Mouse (Mus musculus): ENCODE measurements around the gene Idh2.
A peak's percentile ranks its signal among the peaks of the same experiment; 100 is the strongest.

Idh2 gene

GRCm38 (mm10) chr7:80123672-80124071, 8.5 kb upstream of the Idh2 start:
- DNase-seq (ENCODE audit: extremely low read depth, insufficient read length, low spot score): no peak

GRCm38 (mm10) chr7:80123115-80123514, 7.9 kb upstream of the Idh2 start:
- DNase-seq (ENCODE audit: extremely low read depth, insufficient read length, low spot score): no peak

DNA sequence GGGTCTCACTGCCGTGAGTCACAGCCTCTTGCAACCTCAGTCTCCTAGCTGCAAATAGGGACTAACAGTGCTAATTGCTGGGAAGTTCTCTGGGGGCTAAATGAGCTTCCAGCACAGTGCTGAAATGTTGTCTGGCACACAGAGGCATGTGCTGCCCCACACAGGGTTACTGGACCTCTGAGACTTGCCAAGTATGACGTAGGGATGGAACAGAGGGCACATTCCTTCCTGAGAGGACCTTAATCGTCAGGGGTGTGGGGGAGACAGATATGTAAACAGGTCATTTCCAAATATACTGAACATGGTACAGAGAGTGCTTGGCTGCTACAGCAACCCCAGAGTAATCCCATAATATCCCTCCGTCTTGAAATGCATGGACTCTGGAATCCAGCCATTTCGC, 5.9 kb upstream of the Idh2 start:
- DNase-seq (ENCODE audit: extremely low read depth, insufficient read length, low spot score): no peak

DNA sequence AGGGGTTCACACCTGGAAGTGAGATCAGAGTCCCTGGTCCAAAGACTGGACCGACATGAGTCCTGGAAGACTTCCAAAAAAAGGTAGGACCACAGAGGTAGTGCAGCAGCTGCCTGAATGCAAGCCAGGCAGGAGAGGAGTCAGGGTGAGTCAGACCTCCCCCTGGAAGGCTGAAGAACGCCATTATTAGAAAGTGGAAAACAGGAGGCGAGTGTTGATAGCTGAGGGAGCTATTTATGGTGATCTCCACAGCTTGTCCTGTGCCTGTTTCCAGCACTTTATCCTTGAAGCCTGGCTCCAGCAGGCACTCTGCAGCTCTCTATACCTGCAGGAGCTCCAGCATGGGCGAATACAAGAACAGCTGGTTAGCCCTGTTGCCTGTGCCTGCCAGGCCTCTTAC, 4.0 kb upstream of the Idh2 start:
- DNase-seq (ENCODE audit: extremely low read depth, insufficient read length, low spot score): no peak

GRCm38 (mm10) chr7:80116158-80116557, 966 bp upstream of the Idh2 start:
- no peak for DNase-seq (ENCODE audit: extremely low read depth, insufficient read length, low spot score)

- DNase-seq (ENCODE audit: extremely low read depth, insufficient read length, low spot score): peak; percentile 76
Observed at GRCm38 (mm10) chr7:80114451-80115223, 555 bp downstream of the Idh2 start.

- peak; percentile 50 for DNase-seq (ENCODE audit: extremely low read depth, insufficient read length, low spot score)
Observed at GRCm38 (mm10) chr7:80113989-80114388, 1.2 kb downstream of the Idh2 start.

DNA sequence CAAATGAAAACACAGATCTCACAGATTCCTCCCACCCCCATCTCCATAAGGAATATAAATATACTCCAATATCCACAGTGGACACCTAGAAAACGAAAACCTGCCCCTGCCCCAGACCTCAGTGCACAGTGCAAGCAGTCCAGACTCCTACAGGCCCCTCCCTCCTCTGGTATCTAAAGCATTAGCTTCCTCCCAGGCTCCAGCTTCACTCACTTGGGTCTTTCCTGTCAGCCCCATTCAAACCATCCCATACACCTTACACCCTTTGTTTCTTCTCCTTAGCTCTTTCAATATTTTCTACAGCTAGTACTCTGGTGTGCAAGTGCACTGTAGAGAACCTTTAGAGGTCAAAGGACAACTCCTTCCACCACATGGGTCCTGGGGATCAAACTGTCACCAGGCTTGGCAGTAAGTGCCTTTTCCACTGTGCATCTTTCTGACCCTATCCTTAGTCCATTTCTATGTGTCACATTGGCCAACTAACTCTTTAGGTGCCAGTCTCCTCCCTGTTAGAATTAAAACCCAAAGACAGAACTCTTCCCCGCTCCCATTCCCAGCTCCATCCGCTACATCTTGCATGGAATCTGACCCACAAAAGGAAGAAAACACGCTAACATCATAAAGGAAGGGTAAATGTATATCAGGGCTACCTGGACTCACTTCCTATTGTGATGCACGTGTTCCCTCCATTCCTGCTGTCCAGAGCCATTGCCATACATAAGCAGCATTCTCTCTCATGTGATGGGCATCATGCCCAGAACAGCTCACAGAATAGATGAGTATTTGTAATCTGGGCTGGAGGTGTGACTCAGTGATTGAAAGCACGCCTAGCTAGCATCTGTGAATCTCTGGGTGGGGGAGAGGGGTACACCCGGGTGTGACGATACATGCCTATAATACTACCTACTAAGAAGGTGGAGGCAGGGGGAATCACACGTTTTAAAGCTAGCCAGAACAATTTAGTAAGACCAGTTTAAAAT, 3.8 kb downstream of the Idh2 start:
- no peak for DNase-seq (ENCODE audit: extremely low read depth, insufficient read length, low spot score)

- DNase-seq (ENCODE audit: extremely low read depth, insufficient read length, low spot score): no peak
Observed at GRCm38 (mm10) chr7:80106441-80106840, 8.8 kb downstream of the Idh2 start.

GRCm38 (mm10) chr7:80105637-80106390, 9.4 kb downstream of the Idh2 start:
- no peak for DNase-seq (ENCODE audit: extremely low read depth, insufficient read length, low spot score)

- no peak for DNase-seq (ENCODE audit: extremely low read depth, insufficient read length, low spot score)
Observed at GRCm38 (mm10) chr7:80103335-80103734, 11.9 kb downstream of the Idh2 start.

GRCm38 (mm10) chr7:80098389-80098976, 16.7 kb downstream of the Idh2 start:
- no peak for DNase-seq (ENCODE audit: extremely low read depth, insufficient read length, low spot score)

- DNase-seq (ENCODE audit: extremely low read depth, insufficient read length, low spot score): no peak
Observed at GRCm38 (mm10) chr7:80095598-80096309, 19.4 kb downstream of the Idh2 start.

DNA sequence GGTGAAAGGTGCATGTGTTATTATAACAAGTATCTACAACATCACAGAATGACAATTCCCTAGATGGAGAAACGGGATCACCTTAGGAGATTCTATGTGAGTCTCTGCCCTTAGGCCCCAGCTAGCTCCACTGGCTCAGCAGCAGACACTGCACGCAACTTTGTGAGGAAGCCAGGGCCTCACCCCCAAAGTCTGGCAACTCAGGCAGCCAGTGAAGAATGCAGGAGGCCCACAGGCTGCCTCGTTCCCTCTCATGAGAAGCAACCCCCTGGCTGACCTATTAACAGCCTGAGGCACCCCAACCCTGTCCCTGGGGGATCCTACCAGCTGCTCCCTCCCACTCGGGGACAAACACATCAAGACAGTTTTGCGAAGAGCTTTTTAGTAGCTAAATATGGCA, 20.7 kb downstream of the Idh2 start:
- no peak for DNase-seq (ENCODE audit: extremely low read depth, insufficient read length, low spot score)

- DNase-seq (ENCODE audit: extremely low read depth, insufficient read length, low spot score): peak; percentile 71
Observed at GRCm38 (mm10) chr7:80092351-80093046, 22.7 kb downstream of the Idh2 start.

- no peak for DNase-seq (ENCODE audit: extremely low read depth, insufficient read length, low spot score)
Observed at GRCm38 (mm10) chr7:80091866-80092210, 23.4 kb downstream of the Idh2 start.

GRCm38 (mm10) chr7:80091004-80091865, 24.0 kb downstream of the Idh2 start:
- no peak for DNase-seq (ENCODE audit: extremely low read depth, insufficient read length, low spot score)

DNA sequence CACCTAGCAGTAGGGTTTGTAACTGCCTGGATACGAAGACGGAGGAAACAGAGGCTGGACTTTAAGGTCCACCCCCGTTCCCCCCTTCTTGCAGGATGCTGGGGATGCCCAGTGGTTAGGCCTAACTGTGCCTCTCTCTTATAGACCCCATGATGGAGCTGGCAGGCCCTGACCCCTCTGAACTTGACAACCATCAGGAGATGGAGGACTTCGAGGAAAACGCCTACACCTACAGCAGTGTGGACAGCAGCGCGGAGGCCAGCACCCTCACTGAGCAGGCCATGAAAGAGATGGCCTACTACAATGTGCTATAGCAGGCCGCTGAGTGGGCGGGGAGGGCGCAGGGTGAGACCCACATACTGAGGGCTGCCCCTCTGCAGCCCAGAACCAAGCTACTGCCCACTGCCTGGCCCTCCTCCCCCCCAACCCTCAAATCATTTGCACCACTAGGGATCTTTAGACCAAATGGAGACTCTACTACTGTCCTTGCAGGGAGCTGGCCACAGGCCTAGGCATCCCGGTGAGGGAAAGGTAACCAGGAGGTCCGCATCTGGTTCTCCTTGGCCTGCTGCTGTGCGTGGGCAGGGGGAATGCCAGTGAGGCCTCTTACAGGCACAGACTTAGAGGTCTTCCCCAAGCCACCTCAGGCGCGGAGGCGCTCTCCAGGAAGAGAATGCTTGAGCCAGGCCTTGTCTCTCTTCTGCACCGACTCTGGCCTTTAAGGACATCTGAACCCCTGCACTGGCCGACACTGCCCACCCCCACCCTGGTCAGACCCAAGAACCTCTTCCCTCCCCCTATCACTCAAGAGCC, 24.8 kb downstream of the Idh2 start:
- no peak for DNase-seq (ENCODE audit: extremely low read depth, insufficient read length, low spot score)

Measured in 3134 (cell line).